Mouse (Mus musculus): Measurements from ENCODE around the gene Nbeal2.

The Nbeal2 gene

DNA sequence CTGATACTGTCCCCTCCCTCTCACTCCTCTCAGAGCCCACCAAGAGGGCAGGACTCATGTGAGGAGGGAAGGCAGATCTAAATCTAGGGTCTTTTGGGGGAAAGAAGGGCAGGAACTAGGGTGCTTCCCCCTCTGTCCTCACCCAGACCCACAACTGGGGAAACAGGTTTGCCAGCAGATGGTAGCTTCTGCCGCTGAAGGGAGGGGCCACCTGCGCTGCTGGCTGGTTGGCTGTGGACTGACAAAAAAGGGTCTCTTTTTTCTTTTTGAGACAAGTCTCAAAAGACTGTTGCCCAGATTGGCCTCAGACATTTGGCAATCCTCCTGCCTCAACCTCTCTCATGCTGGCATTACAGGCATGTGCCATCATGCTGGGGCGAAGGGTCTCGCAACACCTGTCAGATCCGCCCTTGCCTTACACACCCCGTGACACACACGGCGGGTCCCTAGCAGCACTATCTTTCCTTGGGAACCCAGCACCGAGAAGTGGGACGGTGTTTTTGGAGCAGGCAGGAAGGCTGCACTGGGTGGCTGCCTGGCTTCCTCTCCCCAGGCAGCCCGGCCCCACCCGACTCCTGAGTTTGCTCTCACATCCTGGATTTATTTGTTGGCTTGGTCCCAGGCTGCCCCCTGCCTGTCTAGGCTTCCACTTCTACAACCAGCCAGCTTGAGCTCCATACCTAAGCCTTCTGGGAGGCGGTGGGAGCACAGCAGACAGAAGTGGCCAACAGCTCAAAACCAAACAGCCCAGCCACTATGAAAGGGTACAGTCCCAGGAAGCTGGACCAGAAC, 1.8 kb downstream of the Nbeal2 start:
- no peak for DNase-seq (ENCODE audit: extremely low read depth, low read depth, low spot score)

DNA sequence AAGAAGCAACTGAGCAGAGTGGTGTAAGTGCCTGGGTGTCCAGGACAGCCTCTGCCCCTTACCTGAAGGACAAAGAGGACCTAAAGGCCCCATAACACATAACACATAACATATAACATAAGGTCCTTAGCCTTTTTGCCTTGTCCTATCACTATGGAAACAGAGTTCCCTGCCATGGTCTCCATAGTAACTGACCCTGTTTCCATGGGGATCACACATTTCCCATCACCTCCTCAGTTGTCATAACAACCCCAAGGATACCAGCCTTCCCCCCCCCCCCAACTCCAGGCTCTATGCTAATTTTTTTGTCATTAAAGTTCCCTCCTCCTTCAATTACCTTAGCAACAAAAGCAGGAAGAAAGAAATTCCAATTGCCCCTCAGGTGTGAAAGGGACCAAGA, 4.2 kb downstream of the Nbeal2 start:
- no peak for DNase-seq (ENCODE audit: extremely low read depth, low read depth, low spot score)

GRCm38 (mm10) chr9:110645219-110645618, 8.7 kb downstream of the Nbeal2 start:
- DNase-seq (ENCODE audit: extremely low read depth, low read depth, low spot score) = no peak

GRCm38 (mm10) chr9:110644295-110644694, 9.7 kb downstream of the Nbeal2 start:
- no peak for DNase-seq (ENCODE audit: extremely low read depth, low read depth, low spot score)

DNA sequence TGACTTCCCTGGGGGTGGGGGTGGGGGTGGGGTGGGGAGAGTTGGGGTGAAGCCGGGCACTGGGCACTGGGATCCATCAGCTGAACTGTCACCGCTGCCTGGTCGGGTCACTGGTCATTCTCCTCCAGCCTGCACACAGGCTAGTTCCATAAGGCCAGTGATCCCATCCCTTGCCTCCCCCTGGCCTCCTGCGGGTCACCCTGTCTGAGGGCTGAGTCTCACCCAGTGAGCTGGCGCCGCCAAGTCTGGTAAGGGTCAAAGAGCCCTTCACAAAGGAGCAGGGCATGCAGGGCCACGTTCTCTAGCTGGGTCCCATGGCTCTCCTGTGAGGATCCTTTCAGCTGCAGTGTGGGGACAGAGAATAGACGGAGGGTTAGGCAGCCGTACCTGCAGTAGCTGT, 10.2 kb downstream of the Nbeal2 start:
- no peak for DNase-seq (ENCODE audit: extremely low read depth, low read depth, low spot score)

DNA sequence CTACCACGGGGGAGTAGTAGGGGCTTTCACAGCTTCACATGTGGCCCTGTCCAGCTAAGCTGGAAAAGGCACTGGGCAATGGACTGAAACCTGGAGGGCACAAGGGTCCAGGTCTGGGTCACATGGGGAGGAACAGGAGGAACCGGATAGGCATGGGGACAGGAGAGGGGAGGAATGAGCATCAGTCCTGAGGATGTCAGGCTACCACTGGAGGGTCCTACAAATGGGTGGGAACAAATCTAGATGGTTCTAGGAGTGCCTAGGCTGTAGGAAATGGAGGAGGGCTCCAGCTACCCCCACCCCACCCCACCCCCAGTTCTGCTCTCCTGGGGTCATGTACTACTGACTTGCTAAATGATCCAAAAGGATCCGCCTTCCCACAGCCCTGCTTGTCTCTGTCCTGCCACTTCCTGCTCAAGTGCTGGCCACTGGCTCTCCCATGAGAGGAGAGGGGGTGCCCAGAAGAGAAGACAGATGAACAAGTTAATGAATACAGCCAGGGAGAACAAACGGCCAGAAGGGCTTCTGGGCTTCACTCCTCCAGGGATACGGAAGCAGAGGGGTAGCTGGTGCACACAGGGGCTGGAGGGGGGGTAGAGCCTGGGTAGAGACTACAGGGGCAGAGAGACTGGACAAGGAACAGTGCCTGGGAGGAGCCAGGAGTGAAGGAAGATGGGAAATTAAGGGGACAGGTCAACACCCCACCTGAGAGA, 11.0 kb downstream of the Nbeal2 start:
- no peak for DNase-seq (ENCODE audit: extremely low read depth, low read depth, low spot score)

GRCm38 (mm10) chr9:110641006-110641405, 13.0 kb downstream of the Nbeal2 start:
- DNase-seq (ENCODE audit: extremely low read depth, low read depth, low spot score) = no peak

DNA sequence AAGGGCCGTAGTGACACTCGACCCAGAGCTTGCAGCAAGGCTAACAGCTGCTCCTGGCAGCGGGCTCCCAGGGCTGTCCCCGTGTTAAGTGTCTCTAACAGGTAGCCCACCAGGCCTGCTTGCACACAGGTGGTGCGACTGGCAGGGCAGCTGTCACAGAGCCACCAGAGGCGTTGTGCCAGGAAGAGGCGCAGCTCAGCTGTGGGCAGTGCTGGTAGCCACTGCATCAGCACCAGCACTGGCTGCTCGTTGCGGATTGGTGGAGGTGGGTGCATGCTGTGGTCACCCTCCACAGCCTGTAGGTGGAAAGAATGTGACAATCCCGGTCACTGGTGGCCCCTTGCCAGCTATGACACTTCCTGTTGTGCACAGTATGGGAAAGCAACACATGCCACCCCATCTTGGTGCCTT, 15.3 kb downstream of the Nbeal2 start:
- no peak for DNase-seq (ENCODE audit: extremely low read depth, low read depth, low spot score)

DNA sequence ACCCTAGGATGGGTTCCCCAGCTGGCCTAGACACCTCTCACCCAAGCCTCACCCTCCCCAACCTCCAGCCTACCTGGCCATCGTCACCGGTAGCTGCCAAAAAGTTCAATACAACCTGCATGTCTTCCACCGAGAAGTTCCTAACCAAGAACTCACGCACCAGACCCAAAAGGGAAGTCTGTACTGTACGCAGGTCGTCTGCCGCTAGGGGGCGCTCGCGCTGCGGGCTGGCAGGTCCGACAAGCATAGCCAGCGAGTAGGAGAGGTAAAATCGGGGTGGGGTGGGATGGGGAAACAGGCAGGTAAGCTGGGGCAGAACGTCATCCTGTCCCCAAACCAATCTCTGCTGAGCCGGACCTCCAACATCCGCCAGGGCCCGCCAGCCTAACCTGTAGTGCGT, 18.7 kb downstream of the Nbeal2 start:
- DNase-seq (ENCODE audit: extremely low read depth, low read depth, low spot score) = no peak

DNA sequence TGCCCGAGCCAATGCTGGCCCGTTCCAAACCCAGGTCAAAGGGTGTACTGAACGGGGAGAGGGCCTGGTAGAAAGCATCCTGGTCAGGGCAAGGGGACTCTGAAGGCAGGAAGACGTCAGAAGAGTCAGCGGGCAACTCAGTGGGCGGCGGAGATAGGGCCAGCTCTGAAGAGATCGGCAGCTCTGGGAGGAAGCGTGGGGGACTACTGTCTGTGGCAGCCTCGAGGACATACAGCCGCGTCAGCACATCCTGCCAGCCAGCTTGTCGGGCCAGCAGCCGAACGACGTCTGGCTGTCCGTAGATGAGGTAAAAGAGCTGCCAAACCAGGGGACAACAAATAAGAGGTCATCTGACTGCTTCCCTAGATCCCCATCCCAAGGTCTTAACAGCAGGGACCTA, 20.1 kb downstream of the Nbeal2 start:
- no peak for DNase-seq (ENCODE audit: extremely low read depth, low read depth, low spot score)

DNA sequence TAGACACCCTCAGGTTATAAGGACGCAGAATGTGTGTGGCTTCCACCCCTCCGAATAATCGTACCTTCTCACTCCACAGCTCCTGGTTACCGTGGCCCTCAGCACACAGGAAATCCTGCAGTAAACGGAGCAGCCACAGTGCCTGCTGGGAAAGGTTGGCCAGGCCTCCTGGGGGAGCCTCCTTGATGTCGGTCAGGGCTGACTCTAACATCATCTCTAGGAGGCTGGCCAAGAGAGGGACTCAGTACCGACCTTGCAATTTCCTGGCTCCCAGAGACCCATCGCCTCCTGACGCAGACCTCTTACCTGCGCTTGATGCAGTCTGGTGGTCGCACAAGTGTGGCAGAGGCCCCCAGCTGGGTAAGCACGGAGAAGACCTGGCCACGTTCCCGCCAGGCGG, 21.3 kb downstream of the Nbeal2 start:
- DNase-seq (ENCODE audit: extremely low read depth, low read depth, low spot score) = no peak

DNA sequence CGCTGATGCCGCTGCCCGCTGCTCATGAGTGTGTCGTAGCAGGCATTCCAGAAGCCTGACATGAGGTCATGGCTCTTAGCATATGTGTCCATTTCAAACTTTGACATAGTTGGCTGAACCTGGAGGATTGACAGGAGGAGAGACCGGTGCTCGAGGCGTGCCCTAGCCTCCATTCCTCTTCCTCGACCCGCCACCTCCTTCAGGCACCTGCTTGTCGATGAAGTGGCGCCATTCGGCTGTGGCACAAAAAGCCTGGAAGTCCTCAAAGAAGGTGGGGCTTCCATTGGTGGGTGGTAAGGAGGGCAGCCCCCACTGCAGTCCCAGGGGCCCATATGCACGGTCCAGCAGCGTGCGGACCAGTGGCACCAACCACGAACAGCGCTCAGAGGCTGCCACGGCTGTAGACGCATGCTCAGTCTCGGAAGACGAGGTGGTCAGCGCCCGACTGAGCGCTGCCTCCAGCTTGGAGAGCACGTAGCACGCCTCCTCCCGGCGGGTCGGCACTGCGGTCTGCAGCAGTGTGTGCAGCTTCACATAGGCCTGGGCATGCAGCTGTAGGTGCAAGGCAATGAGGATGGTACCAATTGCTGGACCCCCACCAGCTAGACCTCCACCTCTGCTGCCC, 22.2 kb downstream of the Nbeal2 start:
- no peak for DNase-seq (ENCODE audit: extremely low read depth, low read depth, low spot score)

- DNase-seq (ENCODE audit: extremely low read depth, low read depth, low spot score) = no peak
Observed at GRCm38 (mm10) chr9:110631191-110631590, 22.8 kb downstream of the Nbeal2 start.

DNA sequence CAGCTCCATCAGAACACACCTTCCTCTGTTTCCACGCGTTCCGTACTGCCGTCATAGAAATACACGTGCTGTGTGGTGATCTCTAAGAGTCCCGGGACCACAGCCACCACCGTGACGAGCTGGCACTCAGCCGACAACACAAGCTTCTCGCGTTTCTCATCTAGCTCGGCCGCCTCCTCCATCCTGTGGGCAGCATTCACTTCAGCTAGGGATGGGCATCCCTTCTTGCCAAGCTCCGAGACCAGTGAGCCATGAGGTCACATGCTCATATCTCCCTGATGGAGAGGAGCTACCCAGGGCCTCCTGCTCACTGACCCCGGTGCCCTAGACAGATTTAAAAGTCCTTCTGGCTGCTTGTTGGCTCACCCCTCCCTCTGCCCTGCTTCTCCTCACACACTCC, 23.8 kb downstream of the Nbeal2 start:
- DNase-seq (ENCODE audit: extremely low read depth, low read depth, low spot score) = no peak

- no peak for DNase-seq (ENCODE audit: extremely low read depth, low read depth, low spot score)
Observed at GRCm38 (mm10) chr9:110625350-110625908, 28.5 kb downstream of the Nbeal2 start.

DNA sequence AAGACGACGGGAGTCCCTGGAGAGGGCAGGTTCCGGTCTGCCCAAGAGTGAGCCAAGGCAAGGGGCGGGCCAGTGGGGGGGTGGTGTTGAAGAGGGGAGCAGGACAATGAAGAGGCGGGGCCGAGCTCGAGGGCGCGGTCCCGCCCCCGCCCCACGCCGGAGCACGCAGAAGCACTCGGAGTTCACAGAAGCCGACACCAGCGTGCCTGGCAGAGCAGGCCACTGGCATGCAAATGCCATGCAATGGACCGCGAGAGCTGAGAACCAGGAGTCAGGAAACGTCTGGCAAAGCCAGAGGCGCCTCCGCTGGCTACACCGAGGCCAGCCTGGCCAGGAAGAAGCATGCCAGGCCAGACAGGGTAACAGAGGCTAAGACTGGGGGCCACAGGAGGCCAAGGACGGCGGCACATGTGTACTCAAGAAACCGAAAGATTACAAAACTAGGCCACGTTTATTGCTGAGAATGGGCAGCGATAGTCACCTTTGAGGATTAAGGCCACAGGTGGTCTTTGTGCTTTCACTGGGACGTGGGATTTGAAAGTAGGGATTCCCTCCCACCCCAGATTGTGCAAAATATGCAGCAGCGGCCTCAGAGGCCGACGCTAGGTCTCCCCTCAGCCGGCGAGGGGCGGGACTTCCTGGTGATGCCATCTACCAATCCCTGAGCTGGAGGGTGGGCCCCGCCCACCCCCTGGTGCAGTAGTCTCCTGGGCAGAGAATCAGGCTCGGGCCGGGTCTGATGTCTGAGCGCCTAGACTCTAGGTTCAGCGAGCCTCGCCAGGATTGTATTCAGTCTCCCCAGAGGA, 29.4 kb downstream of the Nbeal2 start, which contains the start of gene Nradd:
Gene Nradd (minus strand): TSS at position 92 of the 806 bp plus-strand sequence.
- DNase-seq (ENCODE audit: extremely low read depth, low read depth, low spot score) = no peak

DNA sequence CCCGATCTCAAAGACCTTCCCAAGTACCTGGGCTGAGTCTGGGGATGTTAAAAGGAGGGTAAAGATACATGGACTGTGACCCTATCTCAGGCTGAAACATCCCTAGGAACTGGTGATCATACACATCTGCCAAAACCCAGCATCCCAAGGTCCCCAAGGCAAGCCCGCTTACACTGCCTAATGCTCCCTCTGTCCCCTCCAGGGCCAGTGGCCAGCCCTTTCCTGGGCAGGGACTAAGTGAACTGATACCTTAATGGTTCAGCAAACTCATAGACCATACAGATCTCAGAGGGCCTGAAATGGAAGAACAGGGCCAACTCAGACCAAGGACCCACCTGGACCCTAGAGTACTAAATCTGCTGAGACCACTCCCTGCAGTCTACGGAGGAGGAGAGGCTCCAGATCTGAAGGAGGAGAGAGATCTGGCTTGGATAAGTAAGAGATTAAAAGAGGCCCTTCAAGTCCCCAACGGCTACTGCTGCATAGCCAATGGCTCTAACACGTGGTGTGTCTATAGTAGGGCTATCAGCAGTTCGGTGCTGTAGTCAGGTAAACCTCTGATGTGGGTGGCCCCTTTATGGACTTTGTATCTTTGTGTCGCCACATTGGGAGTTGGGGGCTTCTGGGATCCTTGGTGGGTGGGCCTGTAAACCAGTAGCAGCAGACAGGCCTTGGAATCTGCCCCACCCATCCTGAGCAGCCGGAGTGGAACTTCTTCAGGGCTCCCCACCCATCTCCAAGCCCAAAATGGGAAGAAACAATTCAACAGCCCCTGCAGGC, 30.4 kb downstream of the Nbeal2 start:
- no peak for DNase-seq (ENCODE audit: extremely low read depth, low read depth, low spot score)

- no peak for DNase-seq (ENCODE audit: extremely low read depth, low read depth, low spot score)
Observed at GRCm38 (mm10) chr9:110622621-110623219, 31.2 kb downstream of the Nbeal2 start.

GRCm38 (mm10) chr9:110620685-110621084, 33.3 kb downstream of the Nbeal2 start:
- DNase-seq (ENCODE audit: extremely low read depth, low read depth, low spot score) = no peak

GRCm38 (mm10) chr9:110620180-110620579, 33.8 kb downstream of the Nbeal2 start:
- DNase-seq (ENCODE audit: extremely low read depth, low read depth, low spot score) = no peak
